Comparison of ENCODE assay signal across 23 mouse cellular contexts in the genomic region with DNA sequence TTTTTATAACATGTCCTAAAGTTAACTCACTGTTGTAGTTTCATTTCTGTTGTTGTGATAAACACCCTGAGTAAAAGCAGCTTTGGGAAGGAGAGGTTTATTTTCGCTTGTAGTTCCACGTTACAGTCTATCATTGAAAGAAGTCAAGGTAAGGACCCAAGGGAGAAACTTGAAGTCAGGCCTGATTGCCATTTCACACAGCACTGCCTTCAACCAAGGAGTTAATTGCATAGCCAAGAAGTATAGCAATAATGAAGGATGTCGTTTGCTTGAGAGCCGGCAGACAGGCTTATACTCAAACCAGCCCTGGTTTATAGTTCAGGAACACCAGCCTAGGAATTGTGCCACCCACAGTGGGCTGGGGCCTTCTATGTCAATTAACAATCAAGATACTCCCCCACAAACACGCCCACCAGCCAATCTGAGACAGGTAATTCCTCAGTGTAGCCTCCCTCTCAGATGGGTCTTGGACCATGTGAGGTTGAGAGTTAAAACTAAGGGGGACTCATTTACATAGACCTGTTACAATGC. TPM values are rescaled to one million over a fixed set of nuclear protein-coding genes. Genes with fewer than 3 reads are reported as not detected.
DNase-seq lines count a peak whose midpoint lies in the region; TF ChIP-seq lines count a peak whose summit lies in the region.
"Had no signal": no experiment of that assay in that cellular context is flagged by ENCODE, and none has a peak within 500 bp of the region (broad histone marks: within the 10 kb centered on the region; RNA-seq: fewer than 3 reads in every experiment).

No protein-coding gene starts in this region.

- no peaks in the 10 kb centered on the region for H3K36me3 ChIP-seq in spleen, adult 2 months (ENCODE audit: control insufficient read depth, insufficient read depth, low read length)
- no peaks in the 10 kb centered on the region for H3K36me3 ChIP-seq in splenic B cell, adult 2 months (ENCODE audit: control insufficient read depth, insufficient read depth, low read length, poor library complexity, severe bottlenecking)
- H3K36me3 ChIP-seq: embryonic facial prominence, embryonic 12.5 days; embryonic facial prominence, embryonic 15.5 days; G1E; heart, embryonic 15.5 days; hindbrain, embryonic 10.5 days; hindbrain, embryonic 13.5 days had no signal

- no peak for TF ChIP-seq CTCF in spleen, adult 2 months (IDR thresholded peaks at IDR 0.05; ENCODE audit: extremely low read depth, insufficient read depth, insufficient read length, insufficient replicate concordance)
- TF ChIP-seq CTCF in bone marrow, adult 2 months (IDR thresholded peaks at IDR 0.05; ENCODE audit: control insufficient read depth, insufficient read depth, low read length), result no peak

- no peak overlapping the region for H3K4me3 ChIP-seq in spleen, adult 2 months (ENCODE audit: extremely low read depth, insufficient read depth, insufficient read length)
- H3K4me3 ChIP-seq in bone marrow, adult 2 months (replicated peaks; ENCODE audit: control insufficient read depth, low read depth, low read length), result no peak overlapping the region
- H3K4me3 ChIP-seq: embryonic facial prominence, embryonic 12.5 days; embryonic facial prominence, embryonic 15.5 days; gastrocnemius, adult 2 months; heart, embryonic 15.5 days; hindbrain, embryonic 10.5 days; hindbrain, embryonic 13.5 days had no signal

- 41% methylated on average over 5 of the region's 5 CpGs for WGBS in spleen, adult 2 months
- WGBS in bone marrow, adult 2 months, result 73% methylated on average over 5 of the region's 5 CpGs

- TF ChIP-seq POLR2A in spleen, adult 2 months (IDR thresholded peaks at IDR 0.05; ENCODE audit: low read depth, low read length), result no peak
- TF ChIP-seq POLR2A in bone marrow, adult 2 months (IDR thresholded peaks at IDR 0.05; ENCODE audit: borderline replicate concordance, control insufficient read depth, low read depth, low read length), result no peak

- H3K27me3 ChIP-seq in spleen, adult 2 months (ENCODE audit: control insufficient read depth, insufficient read depth, low read length), result no peaks in the 10 kb centered on the region
- no peaks in the 10 kb centered on the region for H3K27me3 ChIP-seq in splenic B cell, adult 2 months (ENCODE audit: control insufficient read depth, insufficient read depth, low read length, poor library complexity, severe bottlenecking)
- H3K27me3 ChIP-seq: CH12.LX; embryonic facial prominence, embryonic 12.5 days; embryonic facial prominence, embryonic 15.5 days; heart, embryonic 15.5 days; hindbrain, embryonic 13.5 days had no signal

- no peak for DNase-seq in spleen, adult 2 months (ENCODE audit: low read depth in 1 of 2, low spot score in 2 of 2)
- no peak for DNase-seq in spleen, postnatal 10 days (ENCODE audit: low spot score in 2 of 2)
- peak; percentile 63 for DNase-seq in splenic B cell, adult 2 months (ENCODE audit: low read depth, low spot score)
- no peak for DNase-seq in gastrocnemius, postnatal 36 days
- no peak for DNase-seq in Muller cell, postnatal 12 days (ENCODE audit: inconsistent ontology term)
- DNase-seq: adrenal gland, adult 2 months; adrenal gland, postnatal 25 days; cerebellum, adult 18-20 months; cerebellum, adult 9-11 months; cerebellum, postnatal 25 days; forebrain, postnatal 0 days; gastrocnemius, adult 2 months; gastrocnemius, postnatal 25 days; heart, postnatal 10 days; heart, postnatal 36 days had no signal

- intact Hi-C loops in gastrocnemius, postnatal 36 days (cut with DNase I), result no loop called here

- H3K27ac ChIP-seq in spleen, adult 2 months (ENCODE audit: insufficient read depth, low read length), result peak overlapping the region; percentile 89
- H3K27ac ChIP-seq in bone marrow, adult 2 months (ENCODE audit: control insufficient read depth, insufficient read depth, low read depth, low read length, poor library complexity), result peak overlapping the region; percentile 51; the same call in 1 of the 2 replicates
- H3K27ac ChIP-seq: embryonic facial prominence, embryonic 12.5 days; embryonic facial prominence, embryonic 15.5 days; gastrocnemius, adult 2 months; heart, embryonic 15.5 days; hindbrain, embryonic 10.5 days; hindbrain, embryonic 13.5 days had no signal

- peaks cover 38% of the 10 kb centered on the region for H3K4me1 ChIP-seq in spleen, adult 2 months (ENCODE audit: control insufficient read depth, insufficient read depth, insufficient read length)
- peaks cover 6% of the 10 kb centered on the region; the same call in 1 of the 2 replicates for H3K4me1 ChIP-seq in bone marrow, adult 2 months (ENCODE audit: control insufficient read depth, insufficient read depth, low read length)
- H3K4me1 ChIP-seq: embryonic facial prominence, embryonic 12.5 days; embryonic facial prominence, embryonic 15.5 days; heart, embryonic 15.5 days; hindbrain, embryonic 10.5 days; hindbrain, embryonic 13.5 days had no signal

RNA-seq across cellular contexts. Expression of a gene that starts 59.9 kb away (rescaled TPM):
- polyA plus RNA-seq in spleen, adult 2 months (2012; rRNA removed), result 2.9 and 3.4 TPM in 2 replicates
- 5.3 and 17.4 TPM in 2 replicates for polyA plus RNA-seq in bone marrow, adult 2 months (2011; ENCODE audit: insufficient read depth, insufficient read length, low replicate concordance, missing spikeins)
- total RNA-seq in gastrocnemius, postnatal 36 days (2021), result 1 to 10 TPM; 1.9 to 3.0 TPM
